Mouse (Mus musculus) midbrain, embryonic 10.5 days (tissue): ENCODE results near the gene Tbc1d16. TPM values are rescaled to one million over a fixed set of nuclear protein-coding genes. Genes with fewer than 3 reads are reported as not detected.
A peak's percentile ranks its signal among the peaks of the same experiment; 100 is the strongest.

Source experiments
- DNase-seq: peaks from one replicate; pipeline ENCODE4 v3.0.0-alpha.2; 2017; ENCODE audit warnings: low spot score
- H3K27ac ChIP-seq: fragments of 300-500 bp; sonication (generic); replicated peaks from 2 replicates; pipeline ENCODE4 v1.5.1; 2016; ENCODE audit warnings: mild to moderate bottlenecking
- H3K27me3 ChIP-seq: fragments of 300-500 bp; sonication (generic); 2 replicates; pipeline ENCODE4 v1.6.1; 2016; ENCODE audit warnings: low read depth, mild to moderate bottlenecking; ENCODE audit not compliant: poor library complexity, severe bottlenecking
- H3K36me3 ChIP-seq: fragments of 300-500 bp; sonication (generic); 2 replicates; pipeline ENCODE4 v1.6.1; 2016; ENCODE audit warnings: mild to moderate bottlenecking, moderate library complexity
- H3K4me1 ChIP-seq: fragments of 300-500 bp; sonication (generic); 2 replicates; pipeline ENCODE4 v1.6.1; 2016
- H3K4me3 ChIP-seq: fragments of 300-500 bp; sonication (generic); 2 replicates; pipeline ENCODE4 v1.5.1; 2016; ENCODE audit warnings: mild to moderate bottlenecking, moderate library complexity
- H3K9me3 ChIP-seq: fragments of 300-500 bp; sonication (generic); replicated peaks from 2 replicates; pipeline ENCODE4 v1.6.1; 2016; ENCODE audit warnings: mild to moderate bottlenecking
- WGBS: fragments of 180-500 bp; shearing (Covaris S2); methylation state at CpG from one replicate; pipeline ENCODE4 v1.1.7; 2016; 5-methylcytosine and 5-hydroxymethylcytosine counted together
- polyA plus RNA-seq: library from polyadenylated mRNA; unstranded; fragments of >200 nt; fragmentation: Nextera tagmentation; extraction: Ambion mirVana; gene quantifications from 2 replicates; pipeline ENCODE4 v1.2.1, GENCODE M21; 2016

Gene Tbc1d16
- polyA plus RNA-seq, 1 experiment from 2014 or later, result 27.0 TPM

GRCm38 (mm10) chr11:119228846-119229626 is 737 bp upstream of the Tbc1d16 start:
- peak; percentile 91 for DNase-seq
- H3K27ac ChIP-seq, result peak overlapping the region; percentile 95
- H3K27me3 ChIP-seq, result no peaks in the 10 kb centered on the region
- peak overlapping the region; percentile 90 for H3K4me3 ChIP-seq
- no peaks in the 10 kb centered on the region; the same call in 1 of the 2 replicates for H3K9me3 ChIP-seq
- H3K36me3 ChIP-seq, result peaks cover 39% of the 10 kb centered on the region
- peaks cover 64% of the 10 kb centered on the region for H3K4me1 ChIP-seq
- 1% methylated on average over 34 of the region's 34 CpGs for WGBS

- H3K4me3 ChIP-seq, result peak overlapping the region; percentile 90
- H3K9me3 ChIP-seq, result no peaks in the 10 kb centered on the region
- H3K27ac ChIP-seq, result peak overlapping the region; percentile 95
- H3K36me3 ChIP-seq, result peaks cover 37% of the 10 kb centered on the region
- H3K27me3 ChIP-seq, result no peaks in the 10 kb centered on the region
- DNase-seq, result no peak
- peaks cover 78% of the 10 kb centered on the region for H3K4me1 ChIP-seq
- 14% methylated on average over 12 of the region's 12 CpGs for WGBS
Measured at GRCm38 (mm10) chr11:119227591-119227990, 708 bp downstream of the Tbc1d16 start.

GRCm38 (mm10) chr11:119225634-119226033 is 2.7 kb downstream of the Tbc1d16 start:
- DNase-seq, result no peak
- 0 out of 2 replicates have a peak overlapping the region, but pooled peaks have one; percentile 2 for H3K4me3 ChIP-seq
- no peaks in the 10 kb centered on the region for H3K9me3 ChIP-seq
- peaks cover 94% of the 10 kb centered on the region for H3K4me1 ChIP-seq
- no peaks in the 10 kb centered on the region for H3K27me3 ChIP-seq
- H3K27ac ChIP-seq, result no peak overlapping the region
- H3K36me3 ChIP-seq, result peaks cover 28% of the 10 kb centered on the region; the same call in 1 of the 2 replicates
- 82% methylated on average over 9 of the region's 9 CpGs for WGBS

GRCm38 (mm10) chr11:119224926-119225325 is 3.4 kb downstream of the Tbc1d16 start:
- Histone ChIP-seq H3K4me3 (no peak overlapping the region), H3K27me3 (no peaks in the 10 kb centered on the region), H3K9me3 (no peaks in the 10 kb centered on the region), H3K27ac (no peak overlapping the region), H3K36me3 (peaks cover 28% of the 10 kb centered on the region; the same call in 1 of the 2 replicates), H3K4me1 (peaks cover 94% of the 10 kb centered on the region)
- DNase-seq, result no peak
- whole genome bisulfite sequencing, result 95% methylated on average over 6 of the region's 6 CpGs

- Histone ChIP-seq H3K36me3 (peaks cover 39% of the 10 kb centered on the region), H3K4me1 (peaks cover 93% of the 10 kb centered on the region), H3K4me3 (no peak overlapping the region), H3K27ac (peak overlapping the region; percentile 49; the same call in 1 of the 2 replicates), H3K9me3 (no peaks in the 10 kb centered on the region), H3K27me3 (no peaks in the 10 kb centered on the region)
- 88% methylated on average over 20 of the region's 20 CpGs for WGBS
- DNase-seq, result no peak
Measured at GRCm38 (mm10) chr11:119223124-119223890, 5.0 kb downstream of the Tbc1d16 start.

- WGBS, result 35% methylated on average over 10 of the region's 11 CpGs
- peaks cover 86% of the 10 kb centered on the region for H3K4me1 ChIP-seq
- peaks cover 49% of the 10 kb centered on the region for H3K36me3 ChIP-seq
- no peak for DNase-seq
- no peak overlapping the region for H3K4me3 ChIP-seq
- peak overlapping the region; percentile 52; the same call in 1 of the 2 replicates for H3K27ac ChIP-seq
- H3K9me3 ChIP-seq, result no peaks in the 10 kb centered on the region
- 0 out of 2 replicates have a peak, but pooled peaks cover 4% of the 10 kb centered on the region for H3K27me3 ChIP-seq
Measured at GRCm38 (mm10) chr11:119221812-119222510, 6.3 kb downstream of the Tbc1d16 start.

- peaks cover 45% of the 10 kb centered on the region for H3K36me3 ChIP-seq
- no peaks in the 10 kb centered on the region for H3K9me3 ChIP-seq
- H3K4me1 ChIP-seq, result peaks cover 88% of the 10 kb centered on the region
- no peak for DNase-seq
- peak overlapping the region; percentile 29; the same call in 1 of the 2 replicates for H3K4me3 ChIP-seq
- 11% methylated on average over 17 of the region's 17 CpGs for WGBS
- H3K27me3 ChIP-seq, result 0 out of 2 replicates have a peak, but pooled peaks cover 4% of the 10 kb centered on the region
- peak overlapping the region; percentile 70 for H3K27ac ChIP-seq
Measured at GRCm38 (mm10) chr11:119219816-119220465, 8.4 kb downstream of the Tbc1d16 start.

- H3K4me1 ChIP-seq, result peaks cover 93% of the 10 kb centered on the region
- DNase-seq, result no peak
- 0 out of 2 replicates have a peak, but pooled peaks cover 4% of the 10 kb centered on the region for H3K27me3 ChIP-seq
- peaks cover 33% of the 10 kb centered on the region for H3K36me3 ChIP-seq
- no peak overlapping the region for H3K4me3 ChIP-seq
- H3K27ac ChIP-seq, result no peak overlapping the region
- no peaks in the 10 kb centered on the region for H3K9me3 ChIP-seq
- 93% methylated on average over 6 of the region's 6 CpGs for WGBS
Measured at GRCm38 (mm10) chr11:119217861-119218260, 10.4 kb downstream of the Tbc1d16 start.

GRCm38 (mm10) chr11:119215905-119216507 is 12.3 kb downstream of the Tbc1d16 start:
- peak overlapping the region; percentile 40 for H3K4me3 ChIP-seq
- no peaks in the 10 kb centered on the region for H3K9me3 ChIP-seq
- 0 out of 2 replicates have a peak, but pooled peaks cover 4% of the 10 kb centered on the region for H3K27me3 ChIP-seq
- peaks cover 74% of the 10 kb centered on the region for H3K4me1 ChIP-seq
- peak overlapping the region; percentile 86 for H3K27ac ChIP-seq
- DNase-seq, result peak; percentile 39
- H3K36me3 ChIP-seq, result peaks cover 28% of the 10 kb centered on the region
- WGBS, result 58% methylated on average over 9 of the region's 9 CpGs

- 19% methylated on average over 18 of the region's 18 CpGs for WGBS
- Histone ChIP-seq H3K36me3 (peaks cover 34% of the 10 kb centered on the region), H3K4me1 (peaks cover 74% of the 10 kb centered on the region), H3K9me3 (no peaks in the 10 kb centered on the region), H3K27ac (peak overlapping the region; percentile 86), H3K27me3 (0 out of 2 replicates have a peak, but pooled peaks cover 4% of the 10 kb centered on the region), H3K4me3 (peak overlapping the region; percentile 40)
- peak; percentile 58 for DNase-seq
Measured at GRCm38 (mm10) chr11:119215038-119215904, 13.0 kb downstream of the Tbc1d16 start.
